Mouse (Mus musculus) cerebellum, adult 8-10 months (tissue): ENCODE measurements around the gene Fam177a.
"Not testable (repeated sequence)": the region's sequence is repeated elsewhere in the genome, so short reads cannot be mapped to it uniquely, and the experiment has no call there.

Source experiments
- DNase-seq: peaks from one replicate; pipeline ENCODE4 v3.0.0; 2022

Gene Fam177a

DNA sequence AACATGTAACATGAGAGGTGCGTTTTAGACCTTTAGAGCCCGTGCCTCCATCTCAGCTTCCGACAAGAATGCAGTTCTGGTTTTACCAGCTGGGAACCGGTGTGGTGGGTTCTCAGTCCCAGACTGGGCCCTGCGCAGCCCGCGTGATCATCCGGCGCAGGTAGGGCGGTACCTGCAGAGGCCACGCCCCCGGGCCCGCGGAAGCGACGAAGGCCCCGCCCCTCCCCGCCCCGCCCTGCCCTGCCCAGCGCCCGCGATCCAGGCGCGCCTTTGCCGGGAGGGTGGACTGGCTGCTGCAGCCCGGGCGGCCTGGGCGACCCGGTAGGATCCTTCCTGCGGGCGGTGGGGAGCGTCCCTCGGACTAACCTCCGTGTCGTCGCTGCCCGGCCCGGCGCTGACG, at the start of gene Fam177a:
Gene Fam177a, plus strand, starts transcription at position 228 of the 400 bp plus-strand sequence.
- not testable (repeated sequence) for DNase-seq

DNA sequence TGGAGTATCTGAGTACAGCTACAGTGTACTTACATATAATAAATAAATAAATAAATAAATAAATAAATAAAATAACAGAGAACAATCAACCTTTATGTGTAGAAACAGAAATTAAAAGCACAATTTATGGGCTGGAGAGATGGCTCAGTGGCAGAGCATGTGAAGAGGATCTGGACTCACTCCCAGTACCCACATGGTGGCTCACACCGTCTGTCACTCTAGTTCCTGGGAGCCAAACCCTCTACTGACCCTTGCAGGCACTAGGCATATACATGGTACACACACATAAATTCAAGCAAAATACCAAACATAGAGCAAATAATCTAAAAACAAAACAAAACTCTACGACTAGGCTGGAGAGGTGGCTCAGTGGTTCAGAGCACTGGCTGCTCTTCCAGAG, 49.0 kb upstream of the Fam177a start:
- DNase-seq, result peak; percentile 57

DNA sequence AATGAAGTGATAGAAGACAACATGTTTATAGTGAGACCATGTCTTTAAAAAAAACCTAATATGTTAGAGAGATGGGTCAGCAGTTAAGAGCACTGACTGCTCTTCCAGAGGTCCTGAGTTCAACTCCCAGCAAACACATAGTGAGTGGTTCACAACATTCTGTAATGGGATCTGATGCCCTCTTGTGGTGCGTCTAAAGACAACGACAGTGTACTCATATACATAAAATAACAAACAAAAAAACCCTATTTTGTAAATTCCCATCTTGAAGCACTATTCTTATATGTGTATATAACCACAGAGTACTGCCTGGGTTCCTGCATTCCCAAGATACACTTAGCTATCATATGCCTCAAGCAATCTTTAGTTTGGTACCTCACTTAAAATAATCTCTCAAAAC, 45.6 kb upstream of the Fam177a start:
- DNase-seq, result not testable (repeated sequence)

- DNase-seq, result peak; percentile 92
Observed at GRCm38 (mm10) chr12:55079726-55080600, 44.3 kb upstream of the Fam177a start, which contains the start of the genes 2700097O09Rik and Srp54a. 2700097O09Rik (minus strand) TSS chr12:55080110. Srp54a (plus strand) TSS chr12:55080262.

GRCm38 (mm10) chr12:55080601-55080942, 43.7 kb upstream of the Fam177a start:
- DNase-seq, result not testable (repeated sequence)

DNA sequence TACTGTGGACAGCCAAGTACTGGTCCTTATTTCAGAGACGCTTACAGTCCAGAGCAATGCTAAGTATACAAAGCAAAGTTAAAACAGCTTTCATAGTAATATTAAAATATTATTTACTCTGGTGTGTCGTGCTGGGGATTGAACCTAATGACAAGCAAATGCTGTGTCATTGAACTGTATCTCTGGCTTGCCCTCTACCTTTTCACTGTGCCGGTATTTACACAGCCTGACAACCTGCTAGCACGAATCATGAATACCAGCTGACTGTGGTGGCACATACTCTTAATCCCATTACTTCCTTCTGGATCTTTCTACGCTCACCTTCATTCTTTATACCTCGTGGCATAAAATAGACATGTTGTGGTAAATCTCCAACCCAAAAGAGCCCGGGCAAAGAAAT, 32.1 kb upstream of the Fam177a start:
- DNase-seq, result not testable (repeated sequence)

DNA sequence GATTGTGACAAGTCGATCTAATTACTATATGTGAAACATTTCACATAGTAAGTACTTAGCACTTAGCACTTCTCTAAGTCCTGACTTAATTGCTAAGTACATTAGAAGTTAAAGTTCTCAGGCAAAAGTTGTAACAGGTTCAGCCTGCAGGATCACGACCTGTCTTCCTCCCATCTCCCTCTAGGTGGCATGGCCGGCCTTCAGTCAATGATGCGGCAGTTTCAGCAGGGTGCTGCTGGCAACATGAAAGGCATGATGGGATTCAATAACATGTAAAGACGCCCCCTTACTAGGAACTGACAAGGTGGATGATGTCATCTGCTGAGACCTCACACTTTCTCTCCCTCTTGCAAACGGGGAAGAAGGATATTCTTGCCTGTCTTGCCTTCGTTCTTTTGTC, 11.7 kb upstream of the Fam177a start:
- DNase-seq, result not testable (repeated sequence)

GRCm38 (mm10) chr12:55124731-55125130, 462 bp downstream of the Fam177a start:
- DNase-seq, result not testable (repeated sequence)

DNA sequence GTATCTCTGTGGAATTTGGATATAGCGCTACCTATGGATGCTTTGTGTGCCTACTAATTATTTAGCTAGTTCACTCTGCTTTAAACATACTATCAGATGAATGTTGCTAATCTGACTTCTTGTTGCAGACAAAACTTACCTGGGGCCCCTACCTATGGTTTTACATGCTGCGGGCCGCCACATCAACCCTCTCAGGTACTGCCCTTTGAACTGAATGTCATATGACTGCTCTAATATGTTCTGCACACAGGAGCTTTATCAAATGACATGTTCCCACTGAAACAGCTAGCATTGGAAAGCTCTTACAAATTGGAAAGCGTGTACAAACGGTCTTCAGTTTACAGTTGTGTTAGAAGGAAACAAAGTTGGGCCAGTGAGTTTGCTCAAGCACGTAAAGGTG, 11.3 kb downstream of the Fam177a start:
- DNase-seq, result not testable (repeated sequence)

DNA sequence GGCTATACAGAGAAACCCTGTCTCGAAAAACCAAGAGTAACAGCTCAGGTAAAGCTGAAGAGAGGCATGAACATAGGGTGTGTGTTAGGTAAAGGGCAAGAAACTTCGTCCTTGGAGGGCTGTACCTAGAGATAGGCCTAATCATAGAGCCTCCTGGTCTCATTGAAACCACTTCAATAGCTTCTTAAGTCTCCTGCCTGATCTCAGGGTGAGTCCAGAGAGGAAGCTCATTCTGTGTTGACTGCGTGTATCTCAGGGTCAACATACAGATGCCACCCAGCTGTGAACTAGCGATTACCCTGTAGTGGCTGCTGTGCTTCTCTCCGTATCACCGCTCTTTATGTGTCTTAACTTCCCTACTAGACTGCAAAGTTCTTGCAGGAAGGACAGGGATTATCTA, 13.6 kb downstream of the Fam177a start:
- DNase-seq, result not testable (repeated sequence)

DNA sequence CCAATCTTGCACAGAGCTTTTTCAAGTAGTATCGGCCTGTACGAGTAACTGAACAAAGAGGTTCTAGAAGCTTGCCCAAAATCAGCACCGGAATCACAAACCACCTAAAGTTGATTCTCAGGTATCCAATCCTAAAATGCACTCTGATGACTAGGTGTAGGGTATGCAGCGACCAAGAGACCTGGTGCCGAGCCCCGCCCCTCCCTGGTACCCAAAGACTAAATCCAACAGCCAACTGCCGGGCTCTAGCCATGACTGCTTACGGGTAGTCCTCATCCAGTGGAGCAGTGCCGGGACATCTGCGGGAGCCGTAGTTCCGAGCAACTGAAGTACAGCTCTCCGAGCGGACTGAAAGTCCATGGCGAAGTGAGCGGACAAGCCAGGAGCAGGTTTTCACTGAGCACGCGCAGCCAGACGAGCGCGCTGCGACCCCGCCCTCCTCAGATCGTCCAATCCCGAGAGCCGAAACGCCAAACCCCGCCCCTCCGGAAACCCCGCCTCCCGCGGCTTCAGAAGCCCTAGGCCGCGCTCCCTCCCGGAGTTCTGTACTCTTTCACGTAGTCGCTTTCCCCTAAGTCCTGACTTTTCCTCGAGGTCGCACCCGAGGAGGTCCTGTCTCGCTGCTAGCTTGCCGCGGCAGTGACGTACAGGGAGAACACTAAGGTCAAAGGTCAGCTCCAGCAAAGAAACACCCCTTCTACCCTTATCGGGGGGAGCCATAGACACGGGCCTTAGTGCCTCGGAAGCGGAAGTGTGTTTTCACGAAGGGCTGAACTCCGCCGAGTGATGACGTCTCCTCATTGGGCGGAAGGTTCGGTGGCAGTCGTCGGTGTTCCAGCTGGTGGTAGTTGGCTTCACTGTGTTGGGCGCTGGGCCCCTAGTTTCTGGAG, 30.5 kb downstream of the Fam177a start, which contains the start of gene Srp54b:
Gene Srp54b, plus strand, starts transcription at position 546 of the 890 bp plus-strand sequence.
- not testable (repeated sequence) for DNase-seq

GRCm38 (mm10) chr12:55155449-55155783, 31.1 kb downstream of the Fam177a start:
- DNase-seq, result not testable (repeated sequence)

DNA sequence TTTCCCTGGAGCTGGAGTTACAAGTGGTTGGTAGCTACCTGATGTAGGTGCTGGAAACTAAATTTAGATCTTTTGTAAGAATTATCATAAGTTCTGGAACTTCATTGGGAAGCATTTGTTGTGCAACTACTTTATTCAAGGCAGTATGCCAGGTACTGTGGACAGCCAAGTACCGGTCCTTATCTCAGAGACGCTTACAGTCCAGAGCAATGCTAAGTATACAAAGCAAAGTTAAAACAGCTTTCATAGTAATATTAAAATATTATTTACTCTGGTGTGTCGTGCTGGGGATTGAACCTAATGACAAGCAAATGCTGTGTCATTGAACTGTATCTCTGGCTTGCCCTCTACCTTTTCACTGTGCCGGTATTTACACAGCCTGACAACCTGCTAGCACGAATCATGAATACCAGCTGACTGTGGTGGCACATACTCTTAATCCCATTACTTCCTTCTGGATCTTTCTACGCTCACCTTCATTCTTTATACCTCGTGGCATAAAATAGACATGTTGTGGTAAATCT, 42.8 kb downstream of the Fam177a start:
- DNase-seq, result not testable (repeated sequence)

GRCm38 (mm10) chr12:55187686-55188085, 63.4 kb downstream of the Fam177a start:
- DNase-seq, result not testable (repeated sequence)

GRCm38 (mm10) chr12:55189127-55189526, 64.9 kb downstream of the Fam177a start:
- DNase-seq, result not testable (repeated sequence)
